Mouse (Mus musculus): ENCODE results near the gene Mageb1.
"Not testable (repeated sequence)": the region's sequence is repeated elsewhere in the genome, so short reads cannot be mapped to it uniquely, and the experiment has no call there.

Gene Mageb1

DNA sequence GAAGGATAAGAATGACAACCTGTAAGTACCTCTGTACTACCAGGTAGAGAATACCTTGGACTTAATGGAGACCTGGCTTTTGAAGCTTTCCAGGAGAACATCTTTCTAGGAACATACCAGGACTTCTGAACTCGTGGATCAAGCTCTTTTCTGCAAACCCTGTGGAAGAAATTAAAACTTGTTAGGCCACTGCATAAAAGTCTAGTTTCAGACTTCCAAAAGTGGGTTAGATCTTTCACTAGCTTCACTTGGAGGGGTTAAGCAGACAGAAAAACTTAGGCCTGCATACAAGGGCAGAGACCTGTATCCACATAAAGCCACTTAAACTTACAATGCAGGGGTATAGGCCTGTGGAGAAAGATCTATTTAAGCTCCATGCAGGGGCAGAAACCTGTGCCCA is at the start of gene Mageb1:
TSS of gene Mageb1 (minus strand) at position 101 of the 400 bp plus-strand sequence.
- DNase-seq (ENCODE audit: low read depth, low spot score) = not testable (repeated sequence)

All from retina, postnatal 7 days (tissue).